Mouse (Mus musculus): ENCODE data around the gene Chd3. TPM values are rescaled to one million over a fixed set of nuclear protein-coding genes. Genes with fewer than 3 reads are reported as not detected.
"Not testable (repeated sequence)": the region's sequence is repeated elsewhere in the genome, so short reads cannot be mapped to it uniquely, and the experiment has no call there.

The Chd3 gene
- polyA plus RNA-seq, 1 experiment = 146 TPM

- no peaks in the 10 kb centered on the region for H3K36me3 ChIP-seq (ENCODE audit: control insufficient read depth, insufficient read depth, low read length)
- peak within 1 kb of the TSS; percentile 74 for H3K27ac ChIP-seq (ENCODE audit: insufficient read depth, low read length)
- peak within 1 kb of the TSS; percentile 66 for H3K4me3 ChIP-seq (ENCODE audit: extremely low read depth, insufficient read depth, insufficient read length)
- under 1% methylated on average over 30 of the region's 30 CpGs for WGBS
- peak; percentile 98 to 99 for DNase-seq (ENCODE audit: low read depth in 1 of 2, low spot score in 2 of 2)
- peak; percentile 89 for TF ChIP-seq POLR2A (IDR thresholded peaks at IDR 0.05; ENCODE audit: low read depth, low read length)
- TF ChIP-seq CTCF (IDR thresholded peaks at IDR 0.05; ENCODE audit: extremely low read depth, insufficient read depth, insufficient read length, insufficient replicate concordance) = 0 out of 2 replicates have a peak, but pooled peaks have one; percentile 0
- H3K27me3 ChIP-seq (ENCODE audit: control insufficient read depth, insufficient read depth, low read length) = peaks cover 7% of the 10 kb centered on the region
- peaks cover 14% of the 10 kb centered on the region for H3K4me1 ChIP-seq (ENCODE audit: control insufficient read depth, insufficient read depth, insufficient read length)
Measured at GRCm38 (mm10) chr11:69323667-69324111, 45.5 kb downstream of the Chd3 start, which contains the start of the genes Cntrob and Trappc1. TSS of gene Cntrob (minus strand) at chr11:69323775. TSS of gene Trappc1 (plus strand) at chr11:69323980.

- Histone ChIP-seq H3K27ac (ENCODE audit: insufficient read depth, low read length) (peak overlapping the region; percentile 64; the same call in 1 of the 2 replicates), H3K27me3 (ENCODE audit: control insufficient read depth, insufficient read depth, low read length) (peaks cover 7% of the 10 kb centered on the region), H3K4me3 (ENCODE audit: extremely low read depth, insufficient read depth, insufficient read length) (peak overlapping the region; percentile 66; the same call in 1 of the 2 replicates), H3K4me1 (ENCODE audit: control insufficient read depth, insufficient read depth, insufficient read length) (peaks cover 14% of the 10 kb centered on the region), H3K36me3 (ENCODE audit: control insufficient read depth, insufficient read depth, low read length) (no peaks in the 10 kb centered on the region)
- 14% methylated on average over 18 of the region's 18 CpGs for whole genome bisulfite sequencing
- DNase-seq (ENCODE audit: low read depth in 1 of 2, low spot score in 2 of 2) = no peak
- TF ChIP-seq POLR2A (IDR thresholded peaks at IDR 0.05; ENCODE audit: low read depth, low read length) (no peak), CTCF (IDR thresholded peaks at IDR 0.05; ENCODE audit: extremely low read depth, insufficient read depth, insufficient read length, insufficient replicate concordance) (no peak)
Measured at GRCm38 (mm10) chr11:69322693-69323471, 46.3 kb downstream of the Chd3 start.

GRCm38 (mm10) chr11:69322010-69322409 is 47.2 kb downstream of the Chd3 start:
- no peak for TF ChIP-seq CTCF (IDR thresholded peaks at IDR 0.05; ENCODE audit: extremely low read depth, insufficient read depth, insufficient read length, insufficient replicate concordance)
- TF ChIP-seq POLR2A (IDR thresholded peaks at IDR 0.05; ENCODE audit: low read depth, low read length) = no peak
- H3K4me3 ChIP-seq (ENCODE audit: extremely low read depth, insufficient read depth, insufficient read length) = no peak overlapping the region
- H3K4me1 ChIP-seq (ENCODE audit: control insufficient read depth, insufficient read depth, insufficient read length) = peaks cover 14% of the 10 kb centered on the region
- peaks cover 1% of the 10 kb centered on the region; the same call in 1 of the 2 replicates for H3K36me3 ChIP-seq (ENCODE audit: control insufficient read depth, insufficient read depth, low read length)
- no peak for DNase-seq (ENCODE audit: low read depth in 1 of 2, low spot score in 2 of 2)
- no peak overlapping the region for H3K27ac ChIP-seq (ENCODE audit: insufficient read depth, low read length)
- H3K27me3 ChIP-seq (ENCODE audit: control insufficient read depth, insufficient read depth, low read length) = peaks cover 7% of the 10 kb centered on the region
- 57% methylated on average over 6 of the region's 6 CpGs for WGBS

- H3K27me3 ChIP-seq (ENCODE audit: control insufficient read depth, insufficient read depth, low read length) = peaks cover 4% of the 10 kb centered on the region; the same call in 1 of the 2 replicates
- H3K4me3 ChIP-seq (ENCODE audit: extremely low read depth, insufficient read depth, insufficient read length) = no peak overlapping the region
- no peak overlapping the region for H3K27ac ChIP-seq (ENCODE audit: insufficient read depth, low read length)
- WGBS = 97% methylated on average over 6 of the region's 6 CpGs
- H3K4me1 ChIP-seq (ENCODE audit: control insufficient read depth, insufficient read depth, insufficient read length) = peaks cover 14% of the 10 kb centered on the region
- TF ChIP-seq CTCF (IDR thresholded peaks at IDR 0.05; ENCODE audit: extremely low read depth, insufficient read depth, insufficient read length, insufficient replicate concordance) = no peak
- no peak for TF ChIP-seq POLR2A (IDR thresholded peaks at IDR 0.05; ENCODE audit: low read depth, low read length)
- H3K36me3 ChIP-seq (ENCODE audit: control insufficient read depth, insufficient read depth, low read length) = peaks cover 1% of the 10 kb centered on the region; the same call in 1 of the 2 replicates
- DNase-seq (ENCODE audit: low read depth in 1 of 2, low spot score in 2 of 2) = no peak
Measured at GRCm38 (mm10) chr11:69321580-69321979, 47.6 kb downstream of the Chd3 start.

GRCm38 (mm10) chr11:69318000-69318399 is 51.2 kb downstream of the Chd3 start:
- not testable (repeated sequence) for DNase-seq (ENCODE audit: low read depth in 1 of 2, low spot score in 2 of 2); H3K36me3 ChIP-seq (ENCODE audit: control insufficient read depth, insufficient read depth, low read length); H3K4me1 ChIP-seq (ENCODE audit: control insufficient read depth, insufficient read depth, insufficient read length); H3K27me3 ChIP-seq (ENCODE audit: control insufficient read depth, insufficient read depth, low read length); H3K27ac ChIP-seq (ENCODE audit: insufficient read depth, low read length); H3K4me3 ChIP-seq (ENCODE audit: extremely low read depth, insufficient read depth, insufficient read length)
- WGBS = 87% methylated on average over 3 of the region's 3 CpGs

- H3K27me3 ChIP-seq (ENCODE audit: control insufficient read depth, insufficient read depth, low read length) = no peaks in the 10 kb centered on the region
- no peak overlapping the region for H3K27ac ChIP-seq (ENCODE audit: insufficient read depth, low read length)
- no peak for DNase-seq (ENCODE audit: low read depth in 1 of 2, low spot score in 2 of 2)
- WGBS = 96% methylated on average over 6 of the region's 6 CpGs
- H3K4me3 ChIP-seq (ENCODE audit: extremely low read depth, insufficient read depth, insufficient read length) = no peak overlapping the region
- no peaks in the 10 kb centered on the region for H3K4me1 ChIP-seq (ENCODE audit: control insufficient read depth, insufficient read depth, insufficient read length)
- peaks cover 1% of the 10 kb centered on the region; the same call in 1 of the 2 replicates for H3K36me3 ChIP-seq (ENCODE audit: control insufficient read depth, insufficient read depth, low read length)
- no peak for TF ChIP-seq CTCF (IDR thresholded peaks at IDR 0.05; ENCODE audit: extremely low read depth, insufficient read depth, insufficient read length, insufficient replicate concordance)
Measured at GRCm38 (mm10) chr11:69316361-69316760, 52.8 kb downstream of the Chd3 start.

- Histone ChIP-seq H3K36me3 (ENCODE audit: control insufficient read depth, insufficient read depth, low read length) (peaks cover 13% of the 10 kb centered on the region), H3K4me1 (ENCODE audit: control insufficient read depth, insufficient read depth, insufficient read length) (no peaks in the 10 kb centered on the region), H3K4me3 (ENCODE audit: extremely low read depth, insufficient read depth, insufficient read length) (no peak overlapping the region), H3K27me3 (ENCODE audit: control insufficient read depth, insufficient read depth, low read length) (no peaks in the 10 kb centered on the region), H3K27ac (ENCODE audit: insufficient read depth, low read length) (no peak overlapping the region)
- TF ChIP-seq POLR2A (IDR thresholded peaks at IDR 0.05; ENCODE audit: low read depth, low read length) = no peak
- no peak for TF ChIP-seq CTCF (IDR thresholded peaks at IDR 0.05; ENCODE audit: extremely low read depth, insufficient read depth, insufficient read length, insufficient replicate concordance)
- 95% methylated on average over 7 of the region's 7 CpGs for WGBS
- no peak for DNase-seq (ENCODE audit: low read depth in 1 of 2, low spot score in 2 of 2)
Measured at GRCm38 (mm10) chr11:69311266-69311665, 57.9 kb downstream of the Chd3 start.
